Comparison of ENCODE assay signal across 7 mouse cellular contexts in genomic region chr15:8789924-8790323, GRCm38 (mm10).
"Had no signal": no experiment of that assay in that cellular context is flagged by ENCODE, and none has a peak within 500 bp of the region (broad histone marks: within the 10 kb centered on the region; RNA-seq: fewer than 3 reads in every experiment).

No protein-coding gene starts in this region.

- DNase-seq: kidney, adult 2 months; kidney, postnatal 14 days; kidney, postnatal 4 days; layer of hippocampus, adult 9-11 months; liver; lung, adult 2 months; thymus, postnatal 25 days had no signal
